Mouse (Mus musculus) Patski (cell line): ENCODE data around the gene Pigk. TPM values are rescaled to one million over a fixed set of nuclear protein-coding genes. Genes with fewer than 3 reads are reported as not detected.

Experiments
- ATAC-seq: fragments of 100-300 bp; one replicate; pipeline ENCODE4 v1.8.0; 2021
- CTCF ChIA-PET: fragments of 350-600 bp; sonication (Branson Sonifier 250); formaldehyde crosslinking; loops from one replicate; lab custom pipeline; 2022; ENCODE audit warnings: inconsistent platforms; lab: Charles Lee
- POLR2A ChIA-PET: fragments of 350-600 bp; sonication (Branson Sonifier 250); formaldehyde crosslinking; loops from one replicate; lab custom pipeline; 2022; ENCODE audit warnings: antibody characterized with exemption, inconsistent platforms; lab: Charles Lee
- DNase-seq: peaks from one replicate; pipeline ENCODE4 v3.0.0-alpha.2; 2011; ENCODE audit warnings: low read depth, low spot score
- H3K27me3 ChIP-seq: fragments of 371-371 bp; one replicate; pipeline ENCODE4 v1.5.1; 2021
- CTCF ChIP-seq: fragments of 100-300 bp; IDR thresholded peaks from one replicate; pipeline ENCODE4 v1.5.1; 2021
- in situ Hi-C: fragments of 300-500 bp; cut with MboI; formaldehyde crosslinking; loops from 3 replicates; pipeline ENCODE4 v1.11.1; 2018; ENCODE audit warnings: low pct_unique_long_range_greater_than_20kb, mixed read lengths
- polyA plus RNA-seq: library from polyadenylated mRNA; unstranded; gene quantifications from one replicate; pipeline ENCODE4 v1.2.3, GENCODE M21; 2021

Gene Pigk
- polyA plus RNA-seq, 1 experiment from 2014 or later: 103 TPM

- H3K27me3 ChIP-seq: no peaks in the 10 kb centered on the region
- POLR2A ChIA-PET: interaction anchor here (1.7 kb wide), 1 partner anchor 354 kb away, joined by 7 read pairs; the partner anchor contains the start of gene Zzz3
- ATAC-seq (no peak), DNase-seq (no peak)
- CTCF ChIA-PET: interaction anchor here (0.7 to 5.5 kb wide), 25 partner anchors 10 to 490 kb away, joined by 3 to 41 read pairs (median 4); partner anchors contain the start of gene Zzz3
- in situ Hi-C loops: loop anchor here (5.0 to 10.0 kb wide), 3 partner anchors 277 to 635 kb away; no protein-coding TSS in a partner anchor
- peak; percentile 73 for TF ChIP-seq CTCF
Measured at GRCm38 (mm10) chr3:152749461-152749871, 35.6 kb downstream of the Pigk start.

GRCm38 (mm10) chr3:152749881-152750280 is 36.0 kb downstream of the Pigk start:
- CTCF ChIA-PET: interaction anchor here (1.0 to 5.5 kb wide), 19 partner anchors 9 to 441 kb away, joined by 3 to 41 read pairs (median 5); partner anchors contain the start of gene Zzz3
- DNase-seq: no peak
- no peaks in the 10 kb centered on the region for H3K27me3 ChIP-seq
- in situ Hi-C loops: loop anchor here (5.0 to 25.0 kb wide), 4 partner anchors 278 to 1062 kb away; no protein-coding TSS in a partner anchor
- POLR2A ChIA-PET: interaction anchor here (1.7 kb wide), 1 partner anchor 355 kb away, joined by 7 read pairs; the partner anchor contains the start of gene Zzz3
- TF ChIP-seq CTCF: no peak
- no peak for ATAC-seq

DNA sequence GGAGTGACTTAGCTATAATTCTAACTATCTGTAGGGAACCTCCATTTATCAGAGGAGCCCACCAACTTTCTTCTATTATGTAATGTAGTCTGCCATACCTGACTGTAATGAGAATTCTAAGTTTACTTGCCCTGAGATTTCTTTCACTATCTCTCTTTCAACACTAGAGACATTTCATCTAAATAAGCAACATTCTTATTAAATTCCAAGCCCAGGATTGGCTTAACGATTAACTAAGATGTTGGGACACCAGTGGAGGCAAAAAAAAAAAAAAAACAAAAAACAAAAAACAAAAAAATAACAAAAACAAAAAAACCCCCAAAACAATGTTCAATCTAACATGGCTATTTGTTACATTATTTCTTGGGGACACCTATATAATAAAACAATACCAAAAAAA is 39.0 kb downstream of the Pigk start:
- CTCF ChIA-PET: interaction anchor here (1.0 to 5.0 kb wide), 3 partner anchors 6 to 431 kb away, joined by 3 to 41 read pairs (median 3); no protein-coding TSS in a partner anchor
- in situ Hi-C loops: loop anchor here (25.0 kb wide), 1 partner anchor 1059 kb away; no protein-coding TSS in a partner anchor
- no peaks in the 10 kb centered on the region for H3K27me3 ChIP-seq
- POLR2A ChIA-PET: interaction anchor here (1.0 kb wide), 1 partner anchor 356 kb away, joined by 6 read pairs; no protein-coding TSS in a partner anchor
- ATAC-seq (no peak), DNase-seq (no peak)
- no peak for TF ChIP-seq CTCF

DNA sequence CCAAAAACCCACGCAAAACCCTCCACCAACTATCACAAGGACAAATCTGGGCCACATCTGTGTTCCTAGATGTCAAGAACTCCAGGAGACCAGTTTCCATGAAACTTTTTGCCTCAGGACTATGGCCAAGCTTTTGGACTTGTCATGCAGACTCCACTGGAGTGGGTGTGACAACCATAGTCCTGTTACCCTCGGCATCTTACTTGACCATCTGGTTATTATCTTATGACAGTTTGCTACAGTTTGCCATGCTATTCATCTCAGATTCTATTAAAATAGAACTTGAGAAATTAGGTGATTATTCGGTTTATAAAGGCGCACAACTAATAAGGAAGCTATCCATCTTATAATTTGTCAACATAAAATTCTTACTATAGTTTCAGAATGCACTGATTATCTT is 39.4 kb downstream of the Pigk start:
- POLR2A ChIA-PET: interaction anchor here (1.0 kb wide), 1 partner anchor 357 kb away, joined by 6 read pairs; no protein-coding TSS in a partner anchor
- in situ Hi-C loops: loop anchor here (25.0 kb wide), 1 partner anchor 1059 kb away; no protein-coding TSS in a partner anchor
- no peaks in the 10 kb centered on the region for H3K27me3 ChIP-seq
- no peak for TF ChIP-seq CTCF
- DNase-seq (no peak), ATAC-seq (no peak)
- CTCF ChIA-PET: interaction anchor here (1.0 to 5.0 kb wide), 4 partner anchors 6 to 432 kb away, joined by 3 to 41 read pairs (median 4); no protein-coding TSS in a partner anchor

DNA sequence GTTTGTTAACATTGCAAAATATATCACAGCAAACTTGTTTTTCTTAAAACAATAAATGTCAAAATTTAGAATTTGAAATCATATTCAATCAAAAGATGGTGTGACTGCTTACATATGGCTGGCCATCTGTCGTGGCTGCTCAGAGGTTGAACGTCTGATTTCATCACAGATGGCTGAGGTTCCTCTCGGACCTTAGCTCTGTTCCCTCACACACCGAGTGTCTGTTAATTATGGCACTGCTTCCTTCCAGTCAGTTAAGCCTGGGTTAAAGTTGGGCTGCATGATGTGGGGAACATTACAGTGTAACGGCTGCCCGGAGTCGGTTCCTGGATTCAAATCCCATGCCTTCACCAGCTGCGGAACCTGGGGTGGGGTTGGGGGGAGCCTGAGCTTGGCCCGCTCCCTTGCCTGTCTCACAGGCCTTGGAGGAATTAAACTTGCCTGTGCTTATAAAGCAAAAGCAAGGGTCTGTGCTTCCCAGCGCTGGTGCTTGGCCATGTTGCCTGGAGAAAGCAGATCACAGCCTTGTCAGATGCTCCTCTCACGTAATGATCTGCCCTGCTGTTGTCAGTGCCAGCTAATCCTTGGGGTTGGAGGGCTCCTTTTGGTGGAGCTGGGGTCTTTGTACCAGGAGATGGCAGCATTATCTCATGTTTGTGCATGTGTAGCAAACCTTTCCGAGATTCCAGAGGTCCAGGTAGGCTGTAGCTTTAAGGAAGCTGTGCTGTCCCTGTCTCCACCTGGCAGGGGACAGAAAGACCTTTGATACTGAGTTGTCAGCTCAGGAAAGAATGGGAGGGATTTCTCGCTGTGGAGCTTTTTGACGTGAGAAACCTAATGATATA is 40.2 kb downstream of the Pigk start:
- no peak for ATAC-seq
- no peaks in the 10 kb centered on the region for H3K27me3 ChIP-seq
- ChIA-PET CTCF (interaction anchor here (1.0 to 1.3 kb wide), 2 partner anchors 10 to 11 kb away, joined by 3 to 4 read pairs; no protein-coding TSS in a partner anchor), POLR2A (no interaction called here)
- in situ Hi-C loops: loop anchor here (25.0 kb wide), 1 partner anchor 1058 kb away; no protein-coding TSS in a partner anchor
- no peak for DNase-seq
- no peak for TF ChIP-seq CTCF

DNA sequence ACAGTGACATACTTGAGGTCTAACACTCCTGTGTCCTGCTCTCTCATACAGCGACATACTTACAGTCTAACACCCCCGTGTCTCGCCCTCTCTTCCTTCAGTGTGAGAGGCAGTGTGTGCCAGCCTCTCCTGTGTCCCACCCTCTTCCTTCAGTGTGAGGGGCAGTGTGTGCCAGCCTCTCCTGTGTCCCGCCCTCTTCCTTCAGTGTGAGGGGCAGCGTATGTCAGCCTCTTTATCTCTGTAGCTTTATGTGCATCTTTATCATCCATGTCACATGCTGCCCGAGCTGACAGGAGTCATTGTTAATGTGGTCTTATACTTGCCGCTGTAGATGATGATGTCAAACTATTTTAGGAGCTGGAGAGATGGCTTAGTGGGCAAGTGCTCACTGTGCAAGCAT is 41.6 kb downstream of the Pigk start:
- no peak for ATAC-seq
- no peaks in the 10 kb centered on the region for H3K27me3 ChIP-seq
- in situ Hi-C loops: loop anchor here (25.0 kb wide), 1 partner anchor 1057 kb away; no protein-coding TSS in a partner anchor
- ChIA-PET CTCF (interaction anchor here (2.6 kb wide), 1 partner anchor 360 kb away, joined by 10 read pairs; the partner anchor contains the start of gene Zzz3), POLR2A (interaction anchor here (0.7 kb wide), 2 partner anchors 77 to 603 kb away, joined by 3 read pairs; no protein-coding TSS in a partner anchor)
- TF ChIP-seq CTCF: no peak
- DNase-seq: no peak

- in situ Hi-C loops: loop anchor here (25.0 kb wide), 1 partner anchor 1055 kb away; no protein-coding TSS in a partner anchor
- DNase-seq: no peak
- POLR2A ChIA-PET: interaction anchor here (0.7 kb wide), 1 partner anchor 283 kb away, joined by 3 read pairs; no protein-coding TSS in a partner anchor
Measured at GRCm38 (mm10) chr3:152756896-152757295, 43.0 kb downstream of the Pigk start.

GRCm38 (mm10) chr3:152757464-152758393 is 43.8 kb downstream of the Pigk start:
- no peak for TF ChIP-seq CTCF
- ATAC-seq (no peak), DNase-seq (no peak)
- in situ Hi-C loops: loop anchor here (25.0 kb wide), 1 partner anchor 1055 kb away; no protein-coding TSS in a partner anchor
- CTCF ChIA-PET: interaction anchor here (1.3 to 4.7 kb wide), 6 partner anchors 7 to 443 kb away, joined by 3 to 41 read pairs (median 6); partner anchors contain the start of gene Zzz3
- H3K27me3 ChIP-seq: no peaks in the 10 kb centered on the region
- POLR2A ChIA-PET: interaction anchor here (1.4 kb wide), 1 partner anchor 10 kb away, joined by 4 read pairs; no protein-coding TSS in a partner anchor

More at GRCm38 (mm10) chr3:152756896-152757295, 43.0 kb downstream of the Pigk start:
- no peak for TF ChIP-seq CTCF
- CTCF ChIA-PET: interaction anchor here (0.8 to 4.7 kb wide), 5 partner anchors 6 to 442 kb away, joined by 3 to 41 read pairs (median 3); partner anchors contain the start of gene Zzz3
- no peaks in the 10 kb centered on the region for H3K27me3 ChIP-seq
- ATAC-seq: no peak
